Mouse (Mus musculus): ENCODE results near the gene Eng.

The Eng gene

GRCm38 (mm10) chr2:32729547-32729946 is 83.2 kb downstream of the Eng start:
- no peak for DNase-seq (ENCODE audit: inconsistent age in 2 of 2, low spot score in 1 of 2)

DNA sequence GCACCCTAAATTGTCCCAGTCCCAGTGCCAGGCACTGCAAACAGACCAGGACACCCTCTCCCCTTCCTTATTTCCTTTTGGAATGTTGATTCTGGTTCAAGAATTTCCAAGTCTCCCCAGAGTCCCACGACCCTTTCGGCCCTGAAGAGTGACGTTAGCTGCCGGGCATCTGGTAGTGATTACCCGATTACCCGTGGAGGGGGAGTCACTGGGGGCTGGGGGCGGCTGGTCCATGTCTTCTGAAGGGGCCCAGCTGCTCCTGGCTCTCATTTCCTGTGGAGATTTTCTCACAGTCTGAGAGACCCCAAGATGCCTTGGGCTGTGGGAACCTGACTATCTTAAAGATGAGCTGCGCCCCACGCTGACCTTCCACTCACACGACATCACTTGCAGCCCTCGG is 84.5 kb downstream of the Eng start:
- DNase-seq (ENCODE audit: inconsistent age in 2 of 2, low spot score in 1 of 2) = no peak

GRCm38 (mm10) chr2:32731911-32732310 is 85.5 kb downstream of the Eng start:
- DNase-seq (ENCODE audit: inconsistent age in 2 of 2, low spot score in 1 of 2) = no peak
